Mouse (Mus musculus): ENCODE measurements around the gene Ankrd36. TPM values are rescaled to one million over a fixed set of nuclear protein-coding genes. Genes with fewer than 3 reads are reported as not detected.

Gene Ankrd36
- polyA plus RNA-seq, 1 experiment from 2014 or later = not detected

DNA sequence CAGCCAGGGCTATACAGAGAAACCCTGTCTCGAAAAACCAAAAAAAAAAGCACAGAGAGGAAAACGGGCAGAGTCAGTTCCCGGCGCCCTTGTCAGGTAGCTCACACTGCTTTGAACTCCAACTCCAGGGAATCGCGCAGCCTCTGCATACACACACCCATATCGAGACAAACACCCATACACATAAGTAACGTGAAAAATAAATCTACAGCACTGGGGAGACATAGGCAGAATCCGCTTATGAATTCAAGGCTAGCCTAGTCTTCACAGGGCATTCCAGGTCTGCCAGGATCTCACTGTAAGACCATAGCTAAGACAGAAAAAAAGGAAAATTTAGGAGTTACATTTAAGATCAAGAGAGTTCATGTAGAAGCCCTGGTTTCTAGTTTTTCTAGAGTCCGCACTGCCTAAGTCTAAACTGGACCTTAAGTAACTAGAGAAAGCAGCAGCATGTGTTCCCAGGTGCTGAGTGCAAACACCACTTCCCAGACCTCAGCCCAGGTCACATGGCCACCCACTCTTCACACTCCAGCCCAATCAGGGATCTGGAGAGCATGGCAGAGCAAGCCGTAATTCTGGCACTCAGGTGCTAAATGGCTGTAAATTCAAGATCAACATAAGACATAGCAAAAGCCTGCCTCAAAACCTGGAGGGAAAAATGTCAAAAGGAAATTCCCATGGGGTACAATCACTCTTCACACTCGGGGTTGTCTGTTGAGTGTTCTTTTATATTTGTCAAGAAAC lies 149.3 kb downstream of the Ankrd36 start:
- H3K9ac ChIP-seq (ENCODE audit: low read length) = no peak overlapping the region
- no peaks in the 10 kb centered on the region for H3K4me1 ChIP-seq (ENCODE audit: control insufficient read depth, insufficient read depth, low read length)
- 94% methylated on average over 12 of the region's 12 CpGs for WGBS
- no peak overlapping the region for H3K4me2 ChIP-seq (ENCODE audit: low read length)
- peaks cover 51% of the 10 kb centered on the region for H3K36me3 ChIP-seq (ENCODE audit: control insufficient read depth, insufficient read depth, low read length)
- DNase-seq (ENCODE audit: low spot score) (no peak), ATAC-seq (no peak)
- H3K27ac ChIP-seq (ENCODE audit: low read depth, low read length) = no peak overlapping the region
- H3K4me3 ChIP-seq (ENCODE audit: low read depth, low read length) = no peak overlapping the region
- H3K27me3 ChIP-seq (replicated peaks; ENCODE audit: control insufficient read depth, insufficient read depth, low read length) = no peaks in the 10 kb centered on the region
- no peaks in the 10 kb centered on the region for H3K9me3 ChIP-seq (replicated peaks; ENCODE audit: control insufficient read depth, low read length)

DNA sequence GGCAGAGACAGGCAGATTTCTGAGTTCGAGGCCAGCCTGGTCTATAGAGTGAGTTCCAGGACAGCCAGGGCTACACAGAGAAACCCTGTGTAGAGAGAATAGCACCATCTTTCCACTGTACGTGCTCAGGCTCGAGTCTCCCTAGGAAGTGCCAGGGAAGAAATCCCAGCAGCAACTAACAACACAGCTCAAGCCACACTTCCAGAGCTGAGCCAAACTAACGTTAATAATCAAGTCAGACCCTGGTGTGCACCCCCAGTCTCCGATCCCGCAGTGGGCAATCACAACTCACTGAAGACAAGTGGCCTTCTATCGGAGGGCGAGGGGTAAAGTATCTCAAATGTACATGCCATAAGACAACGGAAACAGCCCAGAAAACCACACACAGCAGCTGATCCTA lies 160.1 kb downstream of the Ankrd36 start:
- Histone ChIP-seq H3K4me2 (ENCODE audit: low read length) (no peak overlapping the region), H3K4me1 (ENCODE audit: control insufficient read depth, insufficient read depth, low read length) (no peaks in the 10 kb centered on the region)
- DNase-seq (ENCODE audit: low spot score) = no peak

DNA sequence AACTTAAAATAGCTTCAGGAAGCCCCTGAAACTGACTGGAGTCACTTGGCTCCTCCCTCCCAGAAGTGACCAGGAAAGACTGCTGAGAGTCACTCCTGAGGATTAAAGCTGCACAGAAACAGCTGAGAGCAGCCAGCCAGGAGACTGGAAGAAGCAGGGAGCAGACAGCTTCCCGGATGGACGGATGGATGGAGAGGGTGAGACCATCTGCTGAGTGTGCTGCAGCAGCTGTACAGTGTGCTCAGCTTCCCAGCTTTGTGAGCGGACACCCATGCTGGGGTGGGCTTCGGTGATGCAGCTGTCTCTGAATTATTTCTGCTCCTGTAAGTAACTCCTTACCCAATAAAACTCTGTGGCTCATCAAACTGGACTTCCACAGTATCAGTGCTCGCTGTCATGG lies 162.9 kb downstream of the Ankrd36 start:
- no peak for ATAC-seq
- H3K4me2 ChIP-seq (ENCODE audit: low read length) = no peak overlapping the region
- H3K9me3 ChIP-seq (replicated peaks; ENCODE audit: control insufficient read depth, low read length) = no peaks in the 10 kb centered on the region
- no peaks in the 10 kb centered on the region for H3K36me3 ChIP-seq (ENCODE audit: control insufficient read depth, insufficient read depth, low read length)
- H3K4me1 ChIP-seq (ENCODE audit: control insufficient read depth, insufficient read depth, low read length) = no peaks in the 10 kb centered on the region
- no peak overlapping the region for H3K4me3 ChIP-seq (ENCODE audit: low read depth, low read length)
- DNase-seq (ENCODE audit: low spot score) = no peak
- no peak overlapping the region for H3K27ac ChIP-seq (ENCODE audit: low read depth, low read length)
- WGBS = 76% methylated on average over 5 of the region's 5 CpGs
- no peak overlapping the region for H3K9ac ChIP-seq (ENCODE audit: low read length)
- H3K27me3 ChIP-seq (replicated peaks; ENCODE audit: control insufficient read depth, insufficient read depth, low read length) = no peaks in the 10 kb centered on the region

More for the DNA sequence above, 160.1 kb downstream of the Ankrd36 start:
- Histone ChIP-seq H3K27ac (ENCODE audit: low read depth, low read length) (no peak overlapping the region), H3K4me3 (ENCODE audit: low read depth, low read length) (no peak overlapping the region), H3K9ac (ENCODE audit: low read length) (no peak overlapping the region), H3K9me3 (replicated peaks; ENCODE audit: control insufficient read depth, low read length) (no peaks in the 10 kb centered on the region), H3K27me3 (replicated peaks; ENCODE audit: control insufficient read depth, insufficient read depth, low read length) (no peaks in the 10 kb centered on the region), H3K36me3 (ENCODE audit: control insufficient read depth, insufficient read depth, low read length) (no peaks in the 10 kb centered on the region; the same call in 1 of the 2 replicates)
- WGBS = 89% methylated on average over 9 of the region's 9 CpGs
- ATAC-seq = no peak

DNA sequence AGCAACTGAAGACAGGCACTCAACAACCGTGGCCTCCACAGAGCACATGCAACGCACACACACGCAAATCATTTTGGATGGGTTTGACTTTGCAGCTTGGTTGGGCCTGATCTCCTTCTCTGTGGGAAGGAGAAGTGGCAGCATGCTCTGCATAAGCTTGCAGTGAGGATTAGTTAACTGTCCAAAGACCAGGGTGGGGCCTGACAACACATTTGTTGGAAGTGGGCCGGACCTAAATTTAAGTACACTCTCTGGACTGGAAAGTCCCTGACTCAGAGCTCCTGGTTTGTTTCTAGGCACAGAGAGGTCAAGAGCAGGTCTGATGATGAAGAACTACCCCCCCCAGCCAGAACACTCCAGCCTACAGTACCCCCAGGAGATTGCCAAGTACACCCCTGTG lies 164.8 kb downstream of the Ankrd36 start:
- Histone ChIP-seq H3K4me2 (ENCODE audit: low read length) (no peak overlapping the region), H3K36me3 (ENCODE audit: control insufficient read depth, insufficient read depth, low read length) (no peaks in the 10 kb centered on the region), H3K27ac (ENCODE audit: low read depth, low read length) (no peak overlapping the region), H3K9me3 (replicated peaks; ENCODE audit: control insufficient read depth, low read length) (no peaks in the 10 kb centered on the region), H3K4me1 (ENCODE audit: control insufficient read depth, insufficient read depth, low read length) (no peaks in the 10 kb centered on the region), H3K4me3 (ENCODE audit: low read depth, low read length) (no peak overlapping the region), H3K9ac (ENCODE audit: low read length) (no peak overlapping the region), H3K27me3 (replicated peaks; ENCODE audit: control insufficient read depth, insufficient read depth, low read length) (no peaks in the 10 kb centered on the region)
- ATAC-seq = no peak
- no peak for DNase-seq (ENCODE audit: low spot score)
- 87% methylated on average over 4 of the region's 4 CpGs for WGBS

DNA sequence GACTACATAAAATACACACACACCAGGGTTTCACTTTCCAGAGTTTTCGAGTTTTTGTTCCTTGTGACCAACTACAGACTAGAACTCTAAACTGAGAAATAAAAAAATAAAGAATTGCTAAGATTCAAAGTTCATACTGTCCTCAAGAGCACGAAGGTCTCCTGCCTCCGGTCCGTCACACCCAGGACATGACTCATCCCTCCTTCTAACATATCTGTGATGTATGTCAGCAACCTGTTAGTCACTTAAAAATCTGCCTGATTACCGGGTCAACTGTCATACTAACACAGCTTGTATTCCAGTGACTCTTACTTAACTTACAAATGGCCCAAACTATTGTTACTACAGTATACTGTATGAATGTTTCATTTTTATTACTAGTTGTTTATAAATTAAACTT lies 167.7 kb downstream of the Ankrd36 start:
- H3K4me2 ChIP-seq (ENCODE audit: low read length) = no peak overlapping the region
- ATAC-seq (no peak), DNase-seq (ENCODE audit: low spot score) (no peak)
- WGBS = 95% methylated on average over 5 of the region's 5 CpGs
- peaks cover 3% of the 10 kb centered on the region; the same call in 1 of the 2 replicates for H3K4me1 ChIP-seq (ENCODE audit: control insufficient read depth, insufficient read depth, low read length)
- H3K27ac ChIP-seq (ENCODE audit: low read depth, low read length) = no peak overlapping the region
- no peaks in the 10 kb centered on the region for H3K9me3 ChIP-seq (replicated peaks; ENCODE audit: control insufficient read depth, low read length)
- H3K27me3 ChIP-seq (replicated peaks; ENCODE audit: control insufficient read depth, insufficient read depth, low read length) = no peaks in the 10 kb centered on the region
- H3K9ac ChIP-seq (ENCODE audit: low read length) = no peak overlapping the region
- no peak overlapping the region for H3K4me3 ChIP-seq (ENCODE audit: low read depth, low read length)
- H3K36me3 ChIP-seq (ENCODE audit: control insufficient read depth, insufficient read depth, low read length) = no peaks in the 10 kb centered on the region

Other genes starting within 250 kb of the Ankrd36 start
- 4.9 and 5.8 TPM in 2 replicates for gene Znrf3, start 124.8 kb upstream of the Ankrd36 start, polyA plus RNA-seq (2014; fragmentation: Nextera tagmentation; extraction: Ambion mirVana)
- 124 and 145 TPM in 2 replicates for gene Xbp1, start 49.0 kb upstream of the Ankrd36 start, polyA plus RNA-seq (2014; fragmentation: Nextera tagmentation; extraction: Ambion mirVana)
- 13.1 and 14.8 TPM in 2 replicates for gene Ccdc117, start 27.5 kb upstream of the Ankrd36 start, polyA plus RNA-seq (2014; fragmentation: Nextera tagmentation; extraction: Ambion mirVana)
- gene Mrps24, start 146.0 kb downstream of the Ankrd36 start, polyA plus RNA-seq (2014; fragmentation: Nextera tagmentation; extraction: Ambion mirVana) = 202 and 235 TPM in 2 replicates
- gene Urgcp, start 192.7 kb downstream of the Ankrd36 start, polyA plus RNA-seq (2014; fragmentation: Nextera tagmentation; extraction: Ambion mirVana) = 16.0 and 20.9 TPM in 2 replicates
- gene Dbnl, start 218.8 kb downstream of the Ankrd36 start, polyA plus RNA-seq (2014; fragmentation: Nextera tagmentation; extraction: Ambion mirVana) = 100 and 136 TPM in 2 replicates
- gene Pgam2, start 234.0 kb downstream of the Ankrd36 start, polyA plus RNA-seq (2014; fragmentation: Nextera tagmentation; extraction: Ambion mirVana) = 2.1 TPM in 2 replicates

Measured in forebrain, embryonic 14.5 days (tissue).